Mouse (Mus musculus) intestine, postnatal 0 days (tissue): ENCODE data around the gene Cilp. TPM values are rescaled to one million over a fixed set of nuclear protein-coding genes. Genes with fewer than 3 reads are reported as not detected.

Experiments used
- ATAC-seq: fragments of 200-750 bp; cut with Nextera tagmentation; 2 replicates; pipeline ENCODE4 v1.8.0; 2017; ENCODE audit warnings: mild to moderate bottlenecking, moderate TSS enrichment, moderate library complexity
- H3K27ac ChIP-seq: fragments of 300-500 bp; sonication (generic); 2 replicates; pipeline ENCODE4 v1.5.1; 2014; ENCODE audit warnings: mild to moderate bottlenecking, low read depth, low read length, moderate library complexity
- H3K27me3 ChIP-seq: fragments of 300-500 bp; sonication (generic); replicated peaks from 2 replicates; pipeline ENCODE4 v1.6.1; 2014; ENCODE audit warnings: low read length, mixed read lengths; ENCODE audit not compliant: control insufficient read depth, insufficient read depth
- H3K36me3 ChIP-seq: fragments of 300-500 bp; sonication (generic); 2 replicates; pipeline ENCODE4 v1.6.1; 2014; ENCODE audit warnings: mild to moderate bottlenecking, moderate library complexity; ENCODE audit not compliant: control insufficient read depth, insufficient read depth
- H3K4me1 ChIP-seq: fragments of 300-500 bp; sonication (generic); replicated peaks from 2 replicates; pipeline ENCODE4 v1.6.1; 2014; ENCODE audit warnings: antibody characterized with exemption, low read length, mixed read lengths; ENCODE audit not compliant: control insufficient read depth, insufficient read depth
- H3K4me2 ChIP-seq: fragments of 300-500 bp; sonication (generic); replicated peaks from 2 replicates; pipeline ENCODE4 v1.6.1; 2014; ENCODE audit warnings: low read depth, mild to moderate bottlenecking, moderate library complexity
- H3K4me3 ChIP-seq: fragments of 300-500 bp; sonication (generic); 2 replicates; pipeline ENCODE4 v1.5.1; 2014; ENCODE audit warnings: low read depth, low read length
- H3K9ac ChIP-seq: fragments of 300-500 bp; sonication (generic); 2 replicates; pipeline ENCODE4 v1.6.1; 2014; ENCODE audit warnings: mild to moderate bottlenecking, low read depth, low read length
- H3K9me3 ChIP-seq: fragments of 300-500 bp; sonication (generic); 2 replicates; pipeline ENCODE4 v1.6.1; 2016; ENCODE audit warnings: mixed run types; ENCODE audit not compliant: control insufficient read depth
- CTCF ChIP-seq: sonication (generic); IDR thresholded peaks from 2 replicates; pipeline ENCODE4 v1.5.1; 2016; ENCODE audit warnings: low read depth, mild to moderate bottlenecking, control low read depth, antibody characterized with exemption, moderate library complexity
- WGBS: fragments of 180-500 bp; shearing (Covaris S2); extraction: QIAGEN DNeasy Blood & Tissue Kit; methylation state at CpG from one replicate; pipeline ENCODE4 v1.1.7; 2014; 5-methylcytosine and 5-hydroxymethylcytosine counted together
- polyA plus RNA-seq: library from polyadenylated mRNA; unstranded; fragments of >200 nt; fragmentation: Nextera tagmentation; extraction: Ambion mirVana; gene quantifications from 2 replicates; pipeline ENCODE4 v1.2.1, GENCODE M21; 2015

The Cilp gene
- polyA plus RNA-seq, 1 experiment from 2014 or later, result 0.43 TPM

DNA sequence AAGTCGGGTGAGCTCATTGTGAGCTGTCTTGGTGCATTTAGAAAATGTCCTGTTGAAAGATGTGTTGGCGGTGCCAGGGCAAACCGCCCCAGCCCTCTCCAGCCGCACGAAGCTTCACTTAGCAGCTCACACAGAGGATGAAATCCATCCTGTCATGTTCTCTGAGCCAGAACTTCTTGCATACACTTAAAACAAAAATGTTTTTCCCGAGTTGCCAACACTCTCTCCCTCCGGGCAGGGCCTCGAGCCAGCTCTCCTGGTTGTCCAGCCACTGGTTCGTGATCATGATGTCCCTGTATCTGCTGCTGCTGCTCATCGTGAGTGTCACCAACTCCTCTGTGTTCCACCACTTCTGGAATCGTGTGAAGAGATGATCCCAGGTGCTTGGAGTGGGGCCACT is 27.4 kb upstream of the Cilp start:
- H3K9me3 ChIP-seq, result no peaks in the 10 kb centered on the region
- H3K27ac ChIP-seq, result no peak overlapping the region
- H3K36me3 ChIP-seq, result peaks cover 35% of the 10 kb centered on the region
- TF ChIP-seq CTCF, result no peak
- ATAC-seq, result no peak
- H3K9ac ChIP-seq, result no peak overlapping the region
- WGBS, result 66% methylated on average over 11 of the region's 11 CpGs
- H3K4me1 ChIP-seq, result no peaks in the 10 kb centered on the region
- no peaks in the 10 kb centered on the region for H3K27me3 ChIP-seq
- H3K4me2 ChIP-seq, result no peak overlapping the region
- H3K4me3 ChIP-seq, result no peak overlapping the region

DNA sequence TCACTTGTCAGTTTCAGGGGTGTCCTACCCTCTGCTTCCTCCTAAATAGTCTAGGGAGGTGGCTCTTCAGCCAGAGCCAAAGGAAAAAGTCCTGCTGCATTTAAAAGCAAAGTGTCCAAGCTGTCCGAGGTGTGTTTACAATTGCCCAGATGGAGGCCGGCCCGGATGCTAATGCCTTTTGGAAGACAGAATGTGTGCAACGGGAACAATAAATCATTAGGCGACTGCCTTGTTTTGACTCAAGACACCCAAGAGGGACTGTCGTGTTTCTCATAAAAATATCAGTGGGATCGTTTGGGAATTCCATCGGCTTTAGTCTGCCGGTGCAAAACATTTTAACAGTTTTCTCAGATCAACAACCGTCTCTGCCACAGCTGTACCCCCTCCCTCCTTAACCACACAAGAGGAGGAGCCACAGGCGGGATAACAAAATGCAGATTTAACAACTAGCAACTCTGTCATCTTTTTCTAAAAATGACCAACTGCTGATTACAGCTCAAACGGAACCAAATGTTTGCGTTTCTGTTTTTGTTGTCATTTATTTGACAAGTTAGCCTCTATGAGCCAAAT is 26.7 kb upstream of the Cilp start:
- WGBS, result 45% methylated on average over 13 of the region's 13 CpGs
- Histone ChIP-seq H3K36me3 (peaks cover 35% of the 10 kb centered on the region), H3K4me1 (no peaks in the 10 kb centered on the region), H3K27me3 (no peaks in the 10 kb centered on the region), H3K4me2 (no peak overlapping the region), H3K9me3 (no peaks in the 10 kb centered on the region), H3K27ac (no peak overlapping the region), H3K4me3 (no peak overlapping the region), H3K9ac (no peak overlapping the region)
- no peak for ATAC-seq
- TF ChIP-seq CTCF, result no peak

DNA sequence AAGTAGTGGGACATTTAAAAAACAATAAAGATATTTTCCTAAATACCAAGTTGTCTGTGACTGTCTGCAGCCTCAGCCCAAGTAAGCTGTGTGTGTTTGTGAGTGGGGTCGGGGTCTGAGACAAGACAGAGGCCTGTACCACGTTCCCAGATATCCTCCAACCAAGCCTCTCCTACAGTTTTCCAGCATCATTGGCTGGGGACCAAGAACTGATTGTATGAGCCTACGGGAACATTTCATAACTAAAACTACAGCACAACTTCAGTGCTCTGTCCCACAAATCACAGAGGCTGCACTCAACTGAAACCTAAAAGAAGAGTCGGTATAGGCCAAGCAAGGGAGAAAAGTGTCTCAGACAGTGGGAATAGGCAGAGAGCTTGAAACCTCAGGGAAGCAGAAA is 25.8 kb upstream of the Cilp start:
- Histone ChIP-seq H3K4me3 (no peak overlapping the region), H3K36me3 (peaks cover 31% of the 10 kb centered on the region), H3K27ac (no peak overlapping the region), H3K9me3 (no peaks in the 10 kb centered on the region), H3K4me1 (no peaks in the 10 kb centered on the region), H3K4me2 (no peak overlapping the region), H3K27me3 (no peaks in the 10 kb centered on the region), H3K9ac (no peak overlapping the region)
- no peak for TF ChIP-seq CTCF
- ATAC-seq, result no peak
- WGBS, result 73% methylated on average over 4 of the region's 4 CpGs

DNA sequence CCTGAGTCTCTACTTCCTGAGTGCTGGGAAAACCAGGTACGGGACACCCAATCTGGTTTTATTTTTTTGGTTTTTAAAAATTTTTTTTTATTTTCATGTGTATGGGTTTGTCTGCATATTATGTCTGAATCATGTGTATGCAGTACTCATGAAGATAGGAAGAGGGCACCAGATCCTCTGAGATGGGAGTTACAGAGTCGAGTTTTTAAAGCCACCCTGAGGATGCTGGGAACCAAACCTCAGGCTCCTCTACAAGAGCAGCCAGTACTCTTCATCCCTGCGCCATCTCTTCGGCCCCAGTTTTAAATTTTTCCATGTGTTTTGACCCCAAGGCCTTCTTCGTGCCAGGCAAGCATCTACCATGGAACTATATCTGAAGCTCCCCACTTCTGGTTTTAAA is 25.2 kb upstream of the Cilp start:
- no peak overlapping the region for H3K27ac ChIP-seq
- H3K27me3 ChIP-seq, result no peaks in the 10 kb centered on the region
- no peak overlapping the region for H3K4me2 ChIP-seq
- ATAC-seq, result no peak
- no peak overlapping the region for H3K4me3 ChIP-seq
- H3K9me3 ChIP-seq, result no peaks in the 10 kb centered on the region
- H3K9ac ChIP-seq, result no peak overlapping the region
- H3K36me3 ChIP-seq, result peaks cover 26% of the 10 kb centered on the region
- no peaks in the 10 kb centered on the region for H3K4me1 ChIP-seq
- 95% methylated on average over 5 of the region's 5 CpGs for WGBS
- no peak for TF ChIP-seq CTCF

DNA sequence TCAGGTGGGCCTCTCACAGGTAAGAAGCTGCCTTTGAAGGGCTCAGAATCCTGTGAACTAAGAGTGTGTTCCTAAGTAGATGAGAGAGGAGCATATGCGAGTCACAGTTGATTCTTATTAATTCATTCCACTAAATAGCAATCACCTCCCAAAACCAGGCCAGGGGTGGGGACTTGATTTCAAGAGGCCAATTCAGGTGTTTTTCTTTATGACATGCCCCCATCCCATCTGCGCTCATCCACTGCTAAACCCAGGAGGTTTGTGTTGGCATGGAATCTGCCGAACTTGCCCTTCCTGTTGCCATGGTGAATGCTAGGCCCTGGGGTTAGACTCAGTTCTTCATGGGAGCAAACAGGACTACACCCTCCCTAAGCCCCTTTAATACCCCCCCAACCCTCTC is 24.4 kb upstream of the Cilp start:
- Histone ChIP-seq H3K4me3 (no peak overlapping the region), H3K9ac (no peak overlapping the region)
- no peak for TF ChIP-seq CTCF

DNA sequence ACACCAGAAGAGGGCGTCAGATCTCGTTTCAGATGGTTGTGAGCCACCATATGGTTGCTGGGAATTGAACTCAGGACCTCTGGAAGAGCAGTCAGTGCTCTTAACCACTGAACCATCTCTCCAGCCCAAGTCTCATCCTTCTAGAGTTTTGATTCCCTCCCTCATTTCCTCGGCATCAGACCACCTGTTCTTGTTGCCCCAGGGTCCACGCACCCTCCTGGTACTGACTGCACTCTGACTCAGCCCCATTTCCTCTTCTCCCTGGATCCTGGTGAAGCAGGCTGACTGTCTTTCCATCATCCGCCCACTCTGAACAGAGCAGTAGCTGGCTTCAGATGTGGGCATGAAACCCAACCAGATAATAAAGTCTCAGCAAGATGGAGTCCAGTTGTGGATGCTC is 23.0 kb upstream of the Cilp start:
- Histone ChIP-seq H3K36me3 (peaks cover 13% of the 10 kb centered on the region; the same call in 1 of the 2 replicates), H3K27me3 (no peaks in the 10 kb centered on the region), H3K4me2 (no peak overlapping the region), H3K4me1 (no peaks in the 10 kb centered on the region), H3K27ac (no peak overlapping the region), H3K4me3 (no peak overlapping the region), H3K9me3 (no peaks in the 10 kb centered on the region), H3K9ac (no peak overlapping the region)
- no peak for TF ChIP-seq CTCF
- WGBS, result 66% methylated on average over 5 of the region's 5 CpGs
- no peak for ATAC-seq

More for the DNA sequence above, 24.4 kb upstream of the Cilp start:
- peaks cover 23% of the 10 kb centered on the region for H3K36me3 ChIP-seq
- no peak overlapping the region for H3K4me2 ChIP-seq
- H3K27me3 ChIP-seq, result no peaks in the 10 kb centered on the region
- H3K27ac ChIP-seq, result no peak overlapping the region
- WGBS, result 76% methylated on average over 3 of the region's 3 CpGs
- H3K4me1 ChIP-seq, result no peaks in the 10 kb centered on the region
- no peaks in the 10 kb centered on the region for H3K9me3 ChIP-seq
- ATAC-seq, result no peak

DNA sequence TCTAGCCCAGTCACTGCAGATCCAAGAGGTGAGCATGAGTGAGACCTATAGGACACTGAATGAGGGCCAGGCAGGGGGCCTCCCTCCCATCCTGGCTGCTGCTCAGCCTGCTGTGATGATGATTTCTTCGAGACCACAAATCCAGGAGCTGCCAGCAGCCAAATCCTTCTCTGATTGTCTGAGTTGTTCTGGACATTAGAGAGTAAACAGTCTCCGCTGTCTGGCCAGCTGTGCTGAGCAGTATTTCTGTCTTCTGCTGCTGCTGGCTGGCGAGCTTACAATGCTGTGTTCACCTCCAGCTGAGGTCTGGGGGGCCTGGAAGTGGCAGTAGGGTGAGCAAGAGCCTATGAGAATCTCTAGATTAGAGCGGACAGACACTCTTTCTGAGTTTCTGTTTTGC is 21.7 kb upstream of the Cilp start:
- H3K27me3 ChIP-seq, result no peaks in the 10 kb centered on the region
- no peak overlapping the region for H3K4me3 ChIP-seq
- 59% methylated on average over 4 of the region's 4 CpGs for WGBS
- no peak overlapping the region for H3K9ac ChIP-seq
- peaks cover 5% of the 10 kb centered on the region; the same call in 1 of the 2 replicates for H3K36me3 ChIP-seq
- no peaks in the 10 kb centered on the region for H3K9me3 ChIP-seq
- ATAC-seq, result no peak
- no peak overlapping the region for H3K4me2 ChIP-seq
- no peaks in the 10 kb centered on the region for H3K4me1 ChIP-seq
- H3K27ac ChIP-seq, result no peak overlapping the region
- no peak for TF ChIP-seq CTCF
